Mouse (Mus musculus) heart, adult 18-20 months (tissue): ENCODE results near the gene Rcsd1. TPM values are rescaled to one million over a fixed set of nuclear protein-coding genes. Genes with fewer than 3 reads are reported as not detected.

Experiments used
- microRNA-seq, 2 experiments: library from miRNA; unstranded; fragments of <30 nt; microRNA quantifications; one replicate each; pipeline ENCODE4 v1.2.0; 2022
- total RNA-seq, 2 experiments: library from RNA; stranded (reverse); gene quantifications; 2 replicates each; pipeline ENCODE4 v1.2.3; 2021

Rcsd1 gene
- total RNA-seq, 2 experiments from 2014 or later = 66.6 to 67.6 TPM

Small RNA genes within 50 kb of the gene (microRNA-seq; reads per million reads assigned to microRNA genes)
- gene Gm44458 = 0 reads per million in 2 experiments

Other genes starting within 250 kb of the Rcsd1 start
- 100 to 1,000 TPM in 1 of 2 experiments, 10 to 100 TPM in 1; 86.1 to 101 TPM for gene Dcaf6, start 249.3 kb downstream of the Rcsd1 start, total RNA-seq
- 100 to 1,000 TPM; 621 to 662 TPM for gene Mpc2, start 249.1 kb downstream of the Rcsd1 start, total RNA-seq
- gene Adcy10, start 224.6 kb downstream of the Rcsd1 start, total RNA-seq = under 1 TPM in 1 of 2 experiments, not detected in 1; 0.18 TPM
- gene Mpzl1, start 75.2 kb downstream of the Rcsd1 start, total RNA-seq = 10 to 100 TPM; 12.8 to 13.2 TPM
- gene Creg1, start 54.0 kb upstream of the Rcsd1 start, total RNA-seq = 10 to 100 TPM; 88.6 to 92.2 TPM
- gene Cd247, start 78.9 kb upstream of the Rcsd1 start, total RNA-seq = 1 to 10 TPM in 1 of 2 experiments, under 1 TPM in 1; 0.37 to 2.1 TPM